Mouse (Mus musculus) sigmoid colon, adult 10 weeks (tissue): ENCODE measurements around the gene Lrrc10b. TPM values are rescaled to one million over a fixed set of nuclear protein-coding genes. Genes with fewer than 3 reads are reported as not detected.

Source experiments
- polyA plus RNA-seq: library from polyadenylated mRNA; stranded (reverse); fragments of 350-450 nt; fragmentation: Illumina TruSeq; extraction: RNeasy Lipid Tissue Mini Kit (QIAGEN cat#74804); gene quantifications from one replicate; pipeline ENCODE4 v1.2.3, GENCODE M21; 2014; ENCODE audit warnings: low read depth, low replicate concordance

The Lrrc10b gene
- polyA plus RNA-seq: not detected

GRCm38 (mm10) chr19:10456752-10457483, at the start of gene Lrrc10b:
Gene Lrrc10b (minus strand): TSS chr19:10457473.

GRCm38 (mm10) chr19:10482703-10483102, 25.4 kb upstream of the Lrrc10b start, which contains the start of gene Ppp1r32:
Gene Ppp1r32 (minus strand): TSS chr19:10482928.

Other genes with a start within 250 kb of the Lrrc10b start
- 0.09 TPM for gene Myrf, start 216.7 kb downstream of the Lrrc10b start, polyA plus RNA-seq
- gene Dagla, start 152.6 kb downstream of the Lrrc10b start, polyA plus RNA-seq: 0.73 TPM
- 10.9 TPM for gene Syt7, start 68.4 kb downstream of the Lrrc10b start, polyA plus RNA-seq
- not detected for gene Ppp1r32, start 25.5 kb upstream of the Lrrc10b start, polyA plus RNA-seq
- 84.1 TPM for gene Cpsf7, start 67.8 kb upstream of the Lrrc10b start, polyA plus RNA-seq
- 62.6 TPM for gene Sdhaf2, start 68.7 kb upstream of the Lrrc10b start, polyA plus RNA-seq
- gene Tmem216, start 98.8 kb upstream of the Lrrc10b start, polyA plus RNA-seq: 3.7 TPM
- gene Cyb561a3, start 119.7 kb upstream of the Lrrc10b start, polyA plus RNA-seq: 5.0 TPM
- gene Tmem138, start 119.9 kb upstream of the Lrrc10b start, polyA plus RNA-seq: 4.2 TPM
- 65.6 TPM for gene Ddb1, start 147.9 kb upstream of the Lrrc10b start, polyA plus RNA-seq
- gene Tkfc, start 148.2 kb upstream of the Lrrc10b start, polyA plus RNA-seq: 1.5 TPM
- gene Vwce, start 176.7 kb upstream of the Lrrc10b start, polyA plus RNA-seq: not detected
- gene Pga5, start 220.6 kb upstream of the Lrrc10b start, polyA plus RNA-seq: not detected
- 4.3 TPM for gene Vps37c, start 231.3 kb upstream of the Lrrc10b start, polyA plus RNA-seq